ENCODE assay signal across 8 mouse cellular contexts in genomic region chr3:96057747-96058204, GRCm38 (mm10). TPM values are rescaled to one million over a fixed set of nuclear protein-coding genes. Genes with fewer than 3 reads are reported as not detected.
DNase-seq lines count a peak whose midpoint lies in the region; ATAC-seq and TF ChIP-seq lines count a peak whose summit lies in the region.

No protein-coding gene starts in this region.

- H3K4me1 ChIP-seq in CH12.LX (ENCODE audit: control insufficient read depth in 1 of 2, insufficient read depth in 2 of 2), result peaks cover 3 to 41% of the 10 kb centered on the region in 2 experiments; a peak in 3 of 4 replicates
- 0 out of 2 replicates have a peak, but pooled peaks cover 2% of the 10 kb centered on the region for H3K4me1 ChIP-seq in forebrain, embryonic 11.5 days (replicated peaks; ENCODE audit: control insufficient read depth, insufficient read depth, low read length)
- H3K4me1 ChIP-seq in heart, postnatal 0 days (ENCODE audit: control insufficient read depth, insufficient read depth), result peaks cover 10% of the 10 kb centered on the region; the same call in 1 of the 2 replicates
- peaks cover 12% of the 10 kb centered on the region for H3K4me1 ChIP-seq in liver, embryonic 16.5 days (ENCODE audit: control insufficient read depth, low read depth, low read length)
- peaks cover 18% of the 10 kb centered on the region for H3K4me1 ChIP-seq in neural tube, embryonic 13.5 days (replicated peaks)
- peaks cover 3% of the 10 kb centered on the region for H3K4me1 ChIP-seq in testis, adult 2 months (ENCODE audit: control insufficient read depth, insufficient read depth, low read length)

- peak; percentile 68 for TF ChIP-seq POLR2A in CH12.LX (IDR thresholded peaks at IDR 0.05; ENCODE audit: low read depth, low read length)
- peak; percentile 72 for TF ChIP-seq POLR2A in testis, adult 2 months (IDR thresholded peaks at IDR 0.05; ENCODE audit: control insufficient read depth, low read depth, low read length)

- H3K27me3 ChIP-seq in CH12.LX (replicated peaks), result no peaks in the 10 kb centered on the region
- H3K27me3 ChIP-seq in forebrain, embryonic 11.5 days (ENCODE audit: control insufficient read depth, insufficient read depth, low read length), result no peaks in the 10 kb centered on the region
- H3K27me3 ChIP-seq in heart, postnatal 0 days (ENCODE audit: control insufficient read depth, insufficient read depth, low read length), result no peaks in the 10 kb centered on the region
- H3K27me3 ChIP-seq in liver, embryonic 16.5 days (ENCODE audit: control insufficient read depth, insufficient read depth, low read depth, low read length), result no peaks in the 10 kb centered on the region
- no peaks in the 10 kb centered on the region; the same call in 1 of the 2 replicates for H3K27me3 ChIP-seq in neural tube, embryonic 13.5 days
- H3K27me3 ChIP-seq in testis, adult 2 months (ENCODE audit: control insufficient read depth, insufficient read depth, low read length), result no peaks in the 10 kb centered on the region

- H3K9ac ChIP-seq in CH12.LX (ENCODE audit: insufficient read depth, low read depth), result peak overlapping the region; percentile 95
- H3K9ac ChIP-seq in forebrain, embryonic 11.5 days (ENCODE audit: low read length), result peak overlapping the region; percentile 80
- H3K9ac ChIP-seq in heart, postnatal 0 days (replicated peaks; ENCODE audit: low read depth, low read length), result peak overlapping the region; percentile 60
- H3K9ac ChIP-seq in liver, embryonic 16.5 days (ENCODE audit: low read depth, low read length), result peak overlapping the region; percentile 80
- peak overlapping the region; percentile 76 for H3K9ac ChIP-seq in neural tube, embryonic 13.5 days

- TF ChIP-seq CTCF in CH12.LX (conservative IDR thresholded peaks at IDR 0.05 in 1 of 2, IDR thresholded peaks at IDR 0.05 in 1 of 2; ENCODE audit: low read depth in 2 of 2, low read length in 2 of 2), result no peak
- TF ChIP-seq CTCF in heart, postnatal 0 days (IDR thresholded peaks at IDR 0.05; ENCODE audit: low read depth), result no peak
- no peak for TF ChIP-seq CTCF in testis, adult 2 months (IDR thresholded peaks at IDR 0.05; ENCODE audit: control insufficient read depth, insufficient read depth, insufficient replicate concordance, low read depth, low read length)

- peak overlapping the region; percentile 65 to 71 (median 69) for H3K4me3 ChIP-seq in CH12.LX (replicated peaks in 1 of 3; ENCODE audit: low read depth in 2 of 3, low read length in 2 of 3, poor library complexity in 1 of 3)
- H3K4me3 ChIP-seq in forebrain, embryonic 11.5 days (ENCODE audit: low read depth, low read length), result peak overlapping the region; percentile 64
- peak overlapping the region; percentile 72 for H3K4me3 ChIP-seq in heart, postnatal 0 days (ENCODE audit: low read depth, low read length)
- H3K4me3 ChIP-seq in liver, embryonic 16.5 days (ENCODE audit: low read depth, low read length), result peak overlapping the region; percentile 73
- H3K4me3 ChIP-seq in neural tube, embryonic 13.5 days, result peak overlapping the region; percentile 72
- peak overlapping the region; percentile 96 for H3K4me3 ChIP-seq in testis, adult 2 months (ENCODE audit: control insufficient read depth, low read depth, low read length)

- no peak for TF ChIP-seq EP300 in CH12.LX (IDR thresholded peaks at IDR 0.05; ENCODE audit: low read length)
- no peak for TF ChIP-seq EP300 in heart, postnatal 0 days (IDR thresholded peaks at IDR 0.05; ENCODE audit: low read depth)

- H3K9me3 ChIP-seq in CH12.LX (replicated peaks; ENCODE audit: low read length), result no peaks in the 10 kb centered on the region
- H3K9me3 ChIP-seq in forebrain, embryonic 11.5 days (ENCODE audit: control insufficient read depth, low read length), result no peaks in the 10 kb centered on the region
- H3K9me3 ChIP-seq in heart, postnatal 0 days (replicated peaks; ENCODE audit: control insufficient read depth, low read length), result no peaks in the 10 kb centered on the region
- no peaks in the 10 kb centered on the region for H3K9me3 ChIP-seq in liver, embryonic 16.5 days (replicated peaks; ENCODE audit: control insufficient read depth, low read length)
- no peaks in the 10 kb centered on the region for H3K9me3 ChIP-seq in neural tube, embryonic 13.5 days

- H3K4me2 ChIP-seq in CH12.LX (ENCODE audit: insufficient read depth, low read depth, poor library complexity, severe bottlenecking), result peak overlapping the region; percentile 96
- H3K4me2 ChIP-seq in forebrain, embryonic 11.5 days (ENCODE audit: low read depth, low read length, severe bottlenecking), result peak overlapping the region; percentile 83
- H3K4me2 ChIP-seq in heart, postnatal 0 days (ENCODE audit: low read depth, low read length), result peak overlapping the region; percentile 82
- peak overlapping the region; percentile 76 for H3K4me2 ChIP-seq in liver, embryonic 16.5 days (ENCODE audit: low read depth, low read length)
- peak overlapping the region; percentile 78 for H3K4me2 ChIP-seq in neural tube, embryonic 13.5 days

- H3K79me2 ChIP-seq in CH12.LX (replicated peaks; ENCODE audit: control insufficient read depth, extremely low read depth, insufficient read depth, poor library complexity, severe bottlenecking), result peaks cover 13% of the 10 kb centered on the region; the same call in 1 of the 2 replicates

- dilution Hi-C loops in CH12.LX (cut with MboI; ENCODE audit: extremely low pct_ligation_motif_present, extremely low pct_unique_long_range_greater_than_20kb, low sequenced_read_pairs), result no loop called here

- ATAC-seq in forebrain, embryonic 11.5 days (replicated peaks; ENCODE audit: low FRiP score), result peak; percentile 94
- ATAC-seq in heart, postnatal 0 days (ENCODE audit: insufficient read depth, low read depth), result peak; percentile 93
- peak; percentile 90 for ATAC-seq in liver, embryonic 16.5 days (ENCODE audit: low read depth)
- peak; percentile 97 for ATAC-seq in neural tube, embryonic 13.5 days (ENCODE audit: low read depth)

- peaks cover 9 to 26% of the 10 kb centered on the region in 2 experiments for H3K36me3 ChIP-seq in CH12.LX (replicated peaks in 1 of 2; ENCODE audit: control insufficient read depth in 1 of 2, insufficient read depth in 1 of 2, low read length in 1 of 2)
- H3K36me3 ChIP-seq in forebrain, embryonic 11.5 days (ENCODE audit: control insufficient read depth, insufficient read depth, low read length), result no peaks in the 10 kb centered on the region
- H3K36me3 ChIP-seq in heart, postnatal 0 days (replicated peaks; ENCODE audit: control insufficient read depth, insufficient read depth, low read length), result peaks cover 2% of the 10 kb centered on the region; the same call in 1 of the 2 replicates
- H3K36me3 ChIP-seq in liver, embryonic 16.5 days (ENCODE audit: control insufficient read depth, insufficient read depth), result no peaks in the 10 kb centered on the region
- H3K36me3 ChIP-seq in neural tube, embryonic 13.5 days, result peaks cover 21% of the 10 kb centered on the region
- no peaks in the 10 kb centered on the region; the same call in 1 of the 2 replicates for H3K36me3 ChIP-seq in testis, adult 2 months (ENCODE audit: control insufficient read depth, insufficient read depth, low read length)

- no peak for TF ChIP-seq RAD21 in CH12.LX (IDR thresholded peaks at IDR 0.05; ENCODE audit: low read depth, low read length)

- DNase-seq in CH12.LX (ENCODE audit: extremely low read depth), result peak; percentile 87
- peak; percentile 87 for DNase-seq in c-Kit-positive CD71-positive TER-119-negative erythroid progenitor cells, embryonic 14.5 days (ENCODE audit: low read depth)
- DNase-seq in forebrain, embryonic 11.5 days (ENCODE audit: low spot score), result peak; percentile 91
- DNase-seq in heart, postnatal 0 days (ENCODE audit: low spot score), result peak; percentile 89
- peak; percentile 88 to 93 for DNase-seq in kidney, postnatal 4 days

- WGBS in forebrain, embryonic 11.5 days, result under 1% methylated on average over 26 of the region's 26 CpGs
- under 1% methylated on average over 26 of the region's 26 CpGs for whole genome bisulfite sequencing in heart, postnatal 0 days
- under 1% methylated on average over 26 of the region's 26 CpGs for WGBS in liver, embryonic 16.5 days (ENCODE audit: insufficient replicate concordance)
- WGBS in neural tube, embryonic 13.5 days, result under 1% methylated on average over 26 of the region's 26 CpGs

- in situ Hi-C loops in CH12.LX (cut with MboI; ENCODE audit: low pct_ligation_motif_present, low pct_unique_long_range_greater_than_20kb, low sequenced_read_pairs), result loop anchor here (5.0 to 10.0 kb wide), 2 partner anchors 90 to 203 kb away; partner anchors contain the start of gene Prpf3

- peak overlapping the region; percentile 42 for H3K27ac ChIP-seq in CH12.LX (ENCODE audit: insufficient read depth, low read depth)
- H3K27ac ChIP-seq in forebrain, embryonic 11.5 days (ENCODE audit: low read depth, low read length), result peak overlapping the region; percentile 92
- peak overlapping the region; percentile 74 for H3K27ac ChIP-seq in heart, postnatal 0 days (ENCODE audit: low read depth)
- H3K27ac ChIP-seq in liver, embryonic 16.5 days (ENCODE audit: low read length), result peak overlapping the region; percentile 81
- H3K27ac ChIP-seq in neural tube, embryonic 13.5 days (replicated peaks), result peak overlapping the region; percentile 92
- H3K27ac ChIP-seq in testis, adult 2 months (ENCODE audit: control insufficient read depth, insufficient read depth, low read depth, low read length), result peak overlapping the region; percentile 81

RNA-seq across cellular contexts. Expression of gene Vps45, which starts 0.5 kb away (rescaled TPM):
- 19.1 and 20.8 TPM in 2 replicates for total RNA-seq in CH12.LX (2012; rRNA removed)
- 16.8 and 19.6 TPM in 2 replicates for total RNA-seq in CH12.LX (2014; rRNA removed)
- polyA plus RNA-seq in CH12.LX (2012; ENCODE audit: insufficient read length, low read depth), result 14.5 and 16.2 TPM in 2 replicates
- polyA plus RNA-seq in forebrain, embryonic 11.5 days (2014; fragmentation: Nextera tagmentation; extraction: Ambion mirVana), result 20.3 and 24.8 TPM in 2 replicates
- total RNA-seq in heart, postnatal 0 days (2014; rRNA removed; ENCODE audit: low replicate concordance), result 10.5 and 17.3 TPM in 2 replicates
- polyA plus RNA-seq in heart, postnatal 0 days (2015; fragmentation: Nextera tagmentation; extraction: Ambion mirVana), result 42.9 and 49.4 TPM in 2 replicates
- 11.7 and 12.9 TPM in 2 replicates for polyA plus RNA-seq in liver, embryonic 16.5 days (2015; fragmentation: Nextera tagmentation; extraction: Ambion mirVana)
- 66.9 and 77.1 TPM in 2 replicates for polyA plus RNA-seq in neural tube, embryonic 13.5 days (2015; fragmentation: Nextera tagmentation; extraction: Ambion mirVana)
- polyA plus RNA-seq in testis, adult 2 months (2012; rRNA removed), result 3.3 and 4.1 TPM in 2 replicates

RNA-seq across cellular contexts. Expression of gene Otud7b, which starts 46.6 kb away (rescaled TPM):
- total RNA-seq in CH12.LX (2012; rRNA removed) (14.4 and 14.9 TPM in 2 replicates), CH12.LX (2014; rRNA removed) (10.9 and 12.3 TPM in 2 replicates)
- 17.7 and 18.7 TPM in 2 replicates for polyA plus RNA-seq in CH12.LX (2012; ENCODE audit: insufficient read length, low read depth)
- polyA plus RNA-seq in forebrain, embryonic 11.5 days (2014; fragmentation: Nextera tagmentation; extraction: Ambion mirVana), result 11.0 and 11.3 TPM in 2 replicates
- total RNA-seq in heart, postnatal 0 days (2014; rRNA removed; ENCODE audit: low replicate concordance), result 17.6 and 21.9 TPM in 2 replicates
- polyA plus RNA-seq in heart, postnatal 0 days (2015; fragmentation: Nextera tagmentation; extraction: Ambion mirVana), result 16.8 and 21.7 TPM in 2 replicates
- 5.8 and 7.7 TPM in 2 replicates for polyA plus RNA-seq in liver, embryonic 16.5 days (2015; fragmentation: Nextera tagmentation; extraction: Ambion mirVana)
- polyA plus RNA-seq in neural tube, embryonic 13.5 days (2015; fragmentation: Nextera tagmentation; extraction: Ambion mirVana), result 9.4 and 12.7 TPM in 2 replicates
- 46.0 and 46.1 TPM in 2 replicates for polyA plus RNA-seq in testis, adult 2 months (2012; rRNA removed)

Comparison
In these comparisons a context has a peak if more than half of its experiments do, and no peak if none do; other contexts are left out.
1. Peak in every context shown above with its lines: DNase-seq, ATAC-seq, H3K4me3 ChIP-seq and H3K27ac ChIP-seq.
2. H3K27ac ChIP-seq: peak in every context shown above with its lines; median percentile 92 in forebrain, embryonic 11.5 days; 92 in neural tube, embryonic 13.5 days; 81 in liver, embryonic 16.5 days; 81 in testis, adult 2 months; 74 in heart, postnatal 0 days; 42 in CH12.LX.